Mouse (Mus musculus) hindbrain, embryonic 14.5 days (tissue): ENCODE data around the gene Hsdl2. TPM values are rescaled to one million over a fixed set of nuclear protein-coding genes. Genes with fewer than 3 reads are reported as not detected.
A peak's percentile ranks its signal among the peaks of the same experiment; 100 is the strongest.

ENCODE experiments used
- ATAC-seq: fragments of 200-750 bp; cut with Nextera tagmentation; 2 replicates; pipeline ENCODE4 v1.8.0; 2017; ENCODE audit warnings: moderate number of reproducible peaks, mild to moderate bottlenecking, moderate TSS enrichment, moderate library complexity; ENCODE audit not compliant: low FRiP score
- DNase-seq: peaks from one replicate; pipeline ENCODE4 v3.0.0-alpha.2; 2015; ENCODE audit warnings: low spot score
- H3K27ac ChIP-seq: fragments of 300-500 bp; sonication (generic); 2 replicates; pipeline ENCODE4 v1.5.1; 2014; ENCODE audit warnings: mild to moderate bottlenecking, moderate library complexity
- H3K27me3 ChIP-seq: fragments of 300-500 bp; sonication (generic); 2 replicates; pipeline ENCODE4 v1.6.1; 2014; ENCODE audit warnings: mild to moderate bottlenecking, low read length, mixed read lengths; ENCODE audit not compliant: control insufficient read depth, insufficient read depth
- H3K36me3 ChIP-seq: fragments of 300-500 bp; sonication (generic); replicated peaks from 2 replicates; pipeline ENCODE4 v1.6.1; 2014; ENCODE audit not compliant: control insufficient read depth, insufficient read depth
- H3K4me1 ChIP-seq: fragments of 300-500 bp; sonication (generic); replicated peaks from 2 replicates; pipeline ENCODE4 v1.6.1; 2014; ENCODE audit warnings: antibody characterized with exemption, low read length, mixed read lengths; ENCODE audit not compliant: control insufficient read depth, insufficient read depth
- H3K4me2 ChIP-seq: fragments of 300-500 bp; sonication (generic); replicated peaks from 2 replicates; pipeline ENCODE4 v1.6.1; 2014; ENCODE audit warnings: mild to moderate bottlenecking, moderate library complexity
- H3K4me3 ChIP-seq: fragments of 300-500 bp; sonication (generic); replicated peaks from 2 replicates; pipeline ENCODE4 v1.5.1; 2014; ENCODE audit warnings: mild to moderate bottlenecking, low read length
- H3K9ac ChIP-seq: fragments of 300-500 bp; sonication (generic); 2 replicates; pipeline ENCODE4 v1.6.1; 2014
- H3K9me3 ChIP-seq: fragments of 300-500 bp; sonication (generic); 2 replicates; pipeline ENCODE4 v1.6.1; 2016; ENCODE audit warnings: low read length; ENCODE audit not compliant: control insufficient read depth
- WGBS: fragments of 180-500 bp; shearing (Covaris S2); extraction: QIAGEN DNeasy Blood & Tissue Kit; methylation state at CpG from one replicate; pipeline ENCODE4 v1.1.7; 2014; 5-methylcytosine and 5-hydroxymethylcytosine counted together
- polyA plus RNA-seq: library from polyadenylated mRNA; unstranded; fragments of >200 nt; fragmentation: Nextera tagmentation; extraction: Ambion mirVana; gene quantifications from 2 replicates; pipeline ENCODE4 v1.2.1, GENCODE M21; 2014

Gene Hsdl2
- polyA plus RNA-seq: 38.1 and 41.7 TPM in 2 replicates

- Histone ChIP-seq H3K4me1 (peaks cover 15% of the 10 kb centered on the region), H3K9ac (peak within 1 kb of the TSS; percentile 68), H3K27ac (peak within 1 kb of the TSS; percentile 93), H3K4me2 (peak within 1 kb of the TSS; percentile 78), H3K27me3 (no peaks in the 10 kb centered on the region), H3K36me3 (no peaks in the 10 kb centered on the region), H3K9me3 (no peaks in the 10 kb centered on the region), H3K4me3 (peak within 1 kb of the TSS; percentile 63)
- DNase-seq (peak; percentile 100), ATAC-seq (peak; percentile 97)
- under 1% methylated on average over 61 of the region's 61 CpGs for WGBS
Observed at GRCm38 (mm10) chr4:59581314-59582185, at the start of gene Hsdl2. TSS of gene Hsdl2 (plus strand) at chr4:59581563.

- Histone ChIP-seq H3K4me1 (no peaks in the 10 kb centered on the region), H3K4me2 (no peak overlapping the region), H3K9ac (no peak overlapping the region), H3K27ac (no peak overlapping the region), H3K9me3 (no peaks in the 10 kb centered on the region), H3K27me3 (no peaks in the 10 kb centered on the region), H3K4me3 (no peak overlapping the region), H3K36me3 (no peaks in the 10 kb centered on the region)
- ATAC-seq (no peak), DNase-seq (no peak)
- 92% methylated on average over 2 of the region's 2 CpGs for WGBS
Observed at GRCm38 (mm10) chr4:59533268-59533667, 48.1 kb upstream of the Hsdl2 start.

- H3K27ac ChIP-seq: no peak overlapping the region
- no peak for DNase-seq
Observed at GRCm38 (mm10) chr4:59535624-59536023, 45.7 kb upstream of the Hsdl2 start.

GRCm38 (mm10) chr4:59536281-59536680 is 45.1 kb upstream of the Hsdl2 start:
- Histone ChIP-seq H3K4me3 (no peak overlapping the region), H3K27ac (no peak overlapping the region), H3K9me3 (no peaks in the 10 kb centered on the region), H3K27me3 (no peaks in the 10 kb centered on the region), H3K36me3 (no peaks in the 10 kb centered on the region), H3K4me1 (no peaks in the 10 kb centered on the region), H3K4me2 (no peak overlapping the region), H3K9ac (no peak overlapping the region)
- DNase-seq: no peak
- WGBS: 89% methylated on average over 1 of the region's 1 CpGs
- no peak for ATAC-seq

More at GRCm38 (mm10) chr4:59535624-59536023, 45.7 kb upstream of the Hsdl2 start:
- no peaks in the 10 kb centered on the region for H3K36me3 ChIP-seq
- H3K9ac ChIP-seq: no peak overlapping the region
- H3K4me2 ChIP-seq: no peak overlapping the region
- no peaks in the 10 kb centered on the region for H3K27me3 ChIP-seq
- no peaks in the 10 kb centered on the region for H3K4me1 ChIP-seq
- no peak overlapping the region for H3K4me3 ChIP-seq
- no peak for ATAC-seq
- no peaks in the 10 kb centered on the region for H3K9me3 ChIP-seq

GRCm38 (mm10) chr4:59543006-59543405 is 38.4 kb upstream of the Hsdl2 start:
- no peaks in the 10 kb centered on the region for H3K27me3 ChIP-seq
- no peaks in the 10 kb centered on the region for H3K36me3 ChIP-seq
- ATAC-seq (no peak), DNase-seq (no peak)
- peaks cover 13% of the 10 kb centered on the region for H3K4me1 ChIP-seq
- H3K4me3 ChIP-seq: no peak overlapping the region
- no peak overlapping the region for H3K4me2 ChIP-seq
- H3K9me3 ChIP-seq: no peaks in the 10 kb centered on the region
- H3K9ac ChIP-seq: no peak overlapping the region
- no peak overlapping the region for H3K27ac ChIP-seq

- DNase-seq (no peak), ATAC-seq (no peak)
- H3K4me1 ChIP-seq: peaks cover 16% of the 10 kb centered on the region
- no peak overlapping the region for H3K9ac ChIP-seq
- H3K36me3 ChIP-seq: no peaks in the 10 kb centered on the region
- H3K27ac ChIP-seq: no peak overlapping the region
- no peak overlapping the region for H3K4me3 ChIP-seq
- WGBS: 73% methylated on average over 2 of the region's 2 CpGs
- no peak overlapping the region for H3K4me2 ChIP-seq
- no peaks in the 10 kb centered on the region for H3K27me3 ChIP-seq
- no peaks in the 10 kb centered on the region for H3K9me3 ChIP-seq
Observed at GRCm38 (mm10) chr4:59544654-59545053, 36.7 kb upstream of the Hsdl2 start.

- ATAC-seq: no peak
- DNase-seq: no peak
- no peaks in the 10 kb centered on the region for H3K9me3 ChIP-seq
- no peak overlapping the region for H3K4me3 ChIP-seq
- no peaks in the 10 kb centered on the region for H3K27me3 ChIP-seq
- 69% methylated on average over 7 of the region's 7 CpGs for WGBS
- no peak overlapping the region for H3K27ac ChIP-seq
- peak overlapping the region; percentile 92; the same call in 1 of the 2 replicates for H3K4me2 ChIP-seq
- no peaks in the 10 kb centered on the region for H3K36me3 ChIP-seq
- H3K9ac ChIP-seq: no peak overlapping the region
- H3K4me1 ChIP-seq: peaks cover 16% of the 10 kb centered on the region
Observed at GRCm38 (mm10) chr4:59546285-59547071, 34.9 kb upstream of the Hsdl2 start.

- Histone ChIP-seq H3K4me3 (peak overlapping the region; percentile 95), H3K4me2 (peak overlapping the region; percentile 92), H3K4me1 (peaks cover 16% of the 10 kb centered on the region), H3K9me3 (no peaks in the 10 kb centered on the region), H3K9ac (peak overlapping the region; percentile 92; the same call in 1 of the 2 replicates), H3K27me3 (no peaks in the 10 kb centered on the region), H3K36me3 (no peaks in the 10 kb centered on the region), H3K27ac (no peak overlapping the region)
- WGBS: 29% methylated on average over 11 of the region's 11 CpGs
- ATAC-seq (no peak), DNase-seq (peak; percentile 26)
Observed at GRCm38 (mm10) chr4:59547136-59547889, 34.0 kb upstream of the Hsdl2 start.
